Mouse (Mus musculus) layer of hippocampus, adult 9-10 months (tissue): ENCODE measurements around the gene Il13.

ENCODE experiments used
- DNase-seq: peaks from one replicate; pipeline ENCODE4 v3.0.0; 2022; ENCODE audit warnings: low spot score

The Il13 gene

GRCm38 (mm10) chr11:53634556-53634955, at the start of gene Il13:
Gene Il13 (minus strand): TSS chr11:53634702.
- DNase-seq: no peak

GRCm38 (mm10) chr11:53682994-53683530, 48.6 kb upstream of the Il13 start:
- DNase-seq: no peak

- no peak for DNase-seq
Measured at GRCm38 (mm10) chr11:53682170-53682569, 47.7 kb upstream of the Il13 start.

GRCm38 (mm10) chr11:53681686-53682085, 47.2 kb upstream of the Il13 start:
- DNase-seq: no peak

- DNase-seq: no peak
Measured at GRCm38 (mm10) chr11:53680141-53680540, 45.6 kb upstream of the Il13 start.

GRCm38 (mm10) chr11:53671414-53671813, 36.9 kb upstream of the Il13 start:
- DNase-seq: no peak

- no peak for DNase-seq
Measured at GRCm38 (mm10) chr11:53664091-53664490, 29.6 kb upstream of the Il13 start.

GRCm38 (mm10) chr11:53662794-53663674, 28.5 kb upstream of the Il13 start:
- no peak for DNase-seq

- no peak for DNase-seq
Measured at GRCm38 (mm10) chr11:53657828-53658227, 23.3 kb upstream of the Il13 start.

GRCm38 (mm10) chr11:53657381-53657780, 22.9 kb upstream of the Il13 start:
- DNase-seq: no peak

- no peak for DNase-seq
Measured at GRCm38 (mm10) chr11:53656558-53657202, 22.2 kb upstream of the Il13 start.

- no peak for DNase-seq
Measured at GRCm38 (mm10) chr11:53655043-53655442, 20.5 kb upstream of the Il13 start.

GRCm38 (mm10) chr11:53652427-53652826, 17.9 kb upstream of the Il13 start:
- no peak for DNase-seq

- DNase-seq: no peak
Measured at GRCm38 (mm10) chr11:53651441-53651840, 16.9 kb upstream of the Il13 start.

- no peak for DNase-seq
Measured at GRCm38 (mm10) chr11:53644017-53644416, 9.5 kb upstream of the Il13 start.

GRCm38 (mm10) chr11:53642744-53643279, 8.3 kb upstream of the Il13 start:
- DNase-seq: no peak

GRCm38 (mm10) chr11:53637803-53638260, 3.3 kb upstream of the Il13 start:
- DNase-seq: no peak

GRCm38 (mm10) chr11:53637046-53637802, 2.7 kb upstream of the Il13 start:
- DNase-seq: no peak

- no peak for DNase-seq
Measured at GRCm38 (mm10) chr11:53636183-53636646, 1.7 kb upstream of the Il13 start.

GRCm38 (mm10) chr11:53635590-53636182, 1.2 kb upstream of the Il13 start:
- DNase-seq: no peak

- no peak for DNase-seq
Measured at GRCm38 (mm10) chr11:53633644-53634043, 858 bp downstream of the Il13 start.
